Mouse (Mus musculus): Measurements from ENCODE around the gene Il18r1.

GRCm38 (mm10) chr1:40501126-40501525 is 35.8 kb downstream of the Il18r1 start:
- no peak for TF ChIP-seq GATA1 (IDR thresholded peaks at IDR 0.05; ENCODE audit: low read length)
- TF ChIP-seq TAL1 (IDR thresholded peaks at IDR 0.05; ENCODE audit: low read length) = no peak

Data from erythroblast, embryonic 14.5 days (primary cell).